Mouse (Mus musculus) bone marrow macrophage, adult 2 months (primary cell): ENCODE measurements at regions not wholly inside any gene's neighbourhood (a gene's known extent, or its start where the extent isn't known, plus 50 kb on each side); places are given as distances from the start of the nearest gene placed in this dataset.

ENCODE experiments used
- CTCF ChIP-seq: IDR thresholded peaks from 2 replicates; pipeline ENCODE4 v1.5.1; 2012; ENCODE audit warnings: low read depth, mild to moderate bottlenecking, low read length, moderate library complexity
- POLR2A ChIP-seq: IDR thresholded peaks from 2 replicates; pipeline ENCODE4 v1.6.1; 2012; ENCODE audit warnings: mild to moderate bottlenecking, low read depth, low read length, borderline replicate concordance

DNA sequence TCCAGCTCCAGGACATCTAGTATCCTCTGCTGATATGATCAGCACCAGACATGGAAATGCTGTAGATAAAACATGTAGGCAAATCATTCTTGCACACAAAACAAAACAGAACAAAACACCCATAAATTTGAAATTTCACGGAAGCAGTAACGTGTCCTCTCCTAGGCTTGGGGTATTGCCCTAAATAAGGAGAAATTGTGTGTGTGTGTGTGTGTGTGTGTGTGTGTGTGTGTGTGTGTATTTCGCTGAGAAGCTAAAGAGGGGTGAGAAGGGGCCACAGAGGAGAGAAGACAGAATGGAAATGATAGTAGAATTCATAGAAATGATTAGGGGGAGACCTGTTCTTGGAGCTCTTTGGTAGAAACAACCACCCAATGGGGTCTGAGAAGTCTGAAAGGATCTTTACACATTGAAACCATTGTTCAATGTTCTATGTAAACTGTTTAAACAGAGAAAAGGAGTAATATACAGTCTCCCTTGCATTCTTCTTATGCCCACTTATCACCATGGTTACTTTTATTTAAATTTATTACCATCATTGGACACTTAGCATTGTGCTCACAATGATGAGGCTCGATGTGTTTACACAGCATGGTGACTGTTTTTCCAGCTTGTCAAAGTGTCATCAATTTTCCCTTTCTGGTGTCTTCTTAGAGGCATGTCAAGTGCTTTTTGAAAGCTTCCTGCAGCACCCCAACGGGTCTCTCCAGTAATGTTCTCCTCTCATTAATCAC is 317.3 kb upstream of the 4933412E24Rik start:
- TF ChIP-seq POLR2A (no peak), CTCF (no peak)
